Mouse (Mus musculus) gastrocnemius, postnatal 14 days (tissue): ENCODE results near the gene Urah. TPM values are rescaled to one million over a fixed set of nuclear protein-coding genes. Genes with fewer than 3 reads are reported as not detected.

ENCODE experiments used
- DNase-seq: peaks from one replicate; pipeline ENCODE4 v3.0.0; 2021; ENCODE audit warnings: mixed read lengths
- intact Hi-C: fragments of 180-260 bp; cut with DNase I; formaldehyde crosslinking; loops from one replicate; pipeline ENCODE4 v1.15.1; 2025; ENCODE audit warnings: low total_unique reads
- total RNA-seq, 2 experiments: library from RNA; stranded (reverse); gene quantifications; 2 replicates each; pipeline ENCODE4 v1.2.3; 2021

Gene Urah
- total RNA-seq, 2 experiments from 2014 or later, result not detected

DNA sequence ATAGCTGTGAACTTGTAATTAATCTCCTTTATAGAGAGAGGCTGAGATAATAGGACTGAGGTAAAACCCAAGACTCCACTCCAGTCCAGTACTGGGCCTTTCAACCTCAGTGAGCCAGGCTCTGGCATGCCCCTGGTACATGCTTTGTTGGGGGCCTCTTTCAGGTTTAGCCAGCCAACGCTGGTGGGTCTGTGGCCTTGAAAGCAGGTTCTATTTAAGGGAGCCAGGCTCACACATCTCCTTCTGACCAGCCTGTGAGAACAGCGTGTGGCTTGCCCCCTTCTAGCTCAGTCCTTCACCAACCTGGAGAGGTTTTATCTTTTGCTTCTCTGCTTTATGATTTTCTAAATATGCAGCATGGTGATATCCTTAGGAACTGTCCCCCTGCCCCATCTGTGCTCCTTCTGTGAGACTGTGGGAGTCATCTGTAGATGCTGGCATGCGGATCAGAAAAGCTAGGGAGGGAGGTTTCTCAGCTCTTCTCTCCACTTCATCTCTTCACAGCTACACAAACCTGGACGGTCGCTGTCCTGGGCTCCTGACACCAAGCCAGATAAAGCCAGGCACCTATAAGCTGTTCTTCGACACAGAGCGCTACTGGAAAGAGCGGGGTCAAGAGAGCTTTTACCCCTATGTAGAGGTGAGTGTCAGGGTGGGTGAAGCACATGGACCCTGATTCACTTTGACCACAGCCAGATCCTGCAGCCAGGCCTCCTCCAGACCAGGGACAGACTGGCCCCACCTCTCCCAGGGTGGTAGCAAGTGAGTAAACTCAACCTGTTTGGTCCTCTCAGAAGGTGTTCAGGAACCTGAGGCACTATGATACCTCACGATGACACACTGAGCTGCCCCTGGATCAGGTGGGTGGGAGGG, 1.7 kb downstream of the Urah start:
- intact Hi-C loops, result no loop called here
- no peak for DNase-seq

DNA sequence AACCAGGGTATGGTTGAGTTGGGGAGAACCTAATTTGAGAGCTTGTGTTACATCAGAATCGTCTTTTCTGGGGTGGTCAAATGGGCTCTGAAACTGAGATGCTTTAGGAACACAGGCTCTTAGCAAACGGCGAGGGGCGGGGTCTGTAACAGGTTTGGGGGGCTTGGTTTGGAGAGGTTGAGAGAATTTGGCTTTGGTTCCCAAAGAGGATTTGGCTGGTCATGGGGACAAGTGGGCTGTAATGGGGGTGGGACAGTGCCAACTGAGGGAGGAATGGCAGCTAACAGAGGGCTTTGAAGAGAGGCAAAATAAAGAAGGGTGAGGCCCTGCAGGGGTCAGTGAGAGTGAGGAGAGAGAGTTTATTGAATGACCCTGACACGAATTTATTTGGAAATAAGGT, 4.7 kb downstream of the Urah start:
- intact Hi-C loops, result no loop called here

DNA sequence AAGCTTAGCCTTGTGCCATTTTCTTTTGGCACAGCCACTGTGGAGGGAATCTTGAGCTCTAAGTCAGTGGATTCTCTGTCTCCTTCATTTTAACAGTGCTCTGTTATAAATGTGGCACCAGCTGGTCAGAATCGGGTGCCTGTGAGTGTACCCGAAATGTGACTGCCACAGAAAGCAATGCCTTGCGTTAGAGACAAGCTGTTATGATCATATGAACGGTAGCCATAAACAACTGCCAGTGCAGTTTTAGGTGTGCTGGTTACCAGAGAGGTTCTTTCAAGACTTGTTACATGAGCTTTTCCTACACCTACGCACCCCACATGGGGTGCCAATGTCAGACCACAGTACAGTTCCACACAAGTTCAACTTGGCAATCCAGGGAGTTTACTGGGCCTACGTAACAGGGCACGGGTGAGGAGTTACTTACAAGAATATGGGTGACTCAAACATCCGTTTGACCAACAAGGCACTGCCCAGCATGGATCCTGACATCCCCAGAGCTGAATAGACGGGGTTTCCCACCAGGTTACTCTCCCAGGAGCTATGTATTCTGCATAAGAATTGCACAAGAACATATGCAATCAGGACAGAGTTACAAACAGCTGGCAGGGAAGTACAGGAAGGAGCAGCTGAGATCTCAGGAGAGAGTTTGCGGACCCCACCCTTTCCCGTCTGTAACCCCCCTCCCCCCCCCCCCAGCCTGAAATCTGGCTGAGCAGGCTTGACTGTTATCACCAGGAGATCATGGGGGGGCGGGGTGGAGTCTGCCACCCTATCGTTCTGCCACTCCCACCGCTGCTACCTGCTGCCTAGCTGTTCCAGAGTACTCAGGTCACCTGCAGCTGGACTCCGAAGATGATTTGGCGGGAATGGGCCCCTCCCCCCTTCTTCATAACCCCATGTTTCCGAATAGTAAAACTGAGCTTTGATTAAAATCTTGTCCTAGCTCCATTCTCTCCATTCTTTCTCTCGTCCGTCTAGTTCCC, 6.2 kb downstream of the Urah start:
- DNase-seq, result no peak
- intact Hi-C loops, result loop anchor here (5.0 kb wide), 1 partner anchor 211 kb away; no protein-coding TSS in a partner anchor

More for the DNA sequence above, 4.7 kb downstream of the Urah start:
- no peak for DNase-seq

DNA sequence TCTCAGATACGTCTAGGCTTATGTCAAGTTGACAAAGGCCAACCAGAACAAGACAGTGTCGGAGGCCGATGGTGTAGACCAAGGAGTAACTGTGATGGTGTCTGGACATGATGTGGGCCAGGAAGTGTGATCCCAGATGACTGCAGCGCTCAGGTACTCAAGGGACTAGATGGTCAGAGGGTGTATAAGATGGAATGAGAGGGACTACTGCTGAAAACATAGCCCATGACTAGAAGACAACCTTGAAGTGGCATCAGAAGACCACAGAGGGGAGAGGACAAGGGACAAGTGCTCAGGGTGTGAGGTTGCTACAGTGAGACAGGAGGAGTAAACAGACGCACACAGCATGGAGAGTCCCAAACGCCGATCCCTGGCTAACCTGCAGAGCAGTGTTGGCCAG, 9.0 kb downstream of the Urah start:
- DNase-seq, result no peak
- intact Hi-C loops, result loop anchor here (1.0 to 5.0 kb wide), 2 partner anchors 60 to 208 kb away; no protein-coding TSS in a partner anchor

DNA sequence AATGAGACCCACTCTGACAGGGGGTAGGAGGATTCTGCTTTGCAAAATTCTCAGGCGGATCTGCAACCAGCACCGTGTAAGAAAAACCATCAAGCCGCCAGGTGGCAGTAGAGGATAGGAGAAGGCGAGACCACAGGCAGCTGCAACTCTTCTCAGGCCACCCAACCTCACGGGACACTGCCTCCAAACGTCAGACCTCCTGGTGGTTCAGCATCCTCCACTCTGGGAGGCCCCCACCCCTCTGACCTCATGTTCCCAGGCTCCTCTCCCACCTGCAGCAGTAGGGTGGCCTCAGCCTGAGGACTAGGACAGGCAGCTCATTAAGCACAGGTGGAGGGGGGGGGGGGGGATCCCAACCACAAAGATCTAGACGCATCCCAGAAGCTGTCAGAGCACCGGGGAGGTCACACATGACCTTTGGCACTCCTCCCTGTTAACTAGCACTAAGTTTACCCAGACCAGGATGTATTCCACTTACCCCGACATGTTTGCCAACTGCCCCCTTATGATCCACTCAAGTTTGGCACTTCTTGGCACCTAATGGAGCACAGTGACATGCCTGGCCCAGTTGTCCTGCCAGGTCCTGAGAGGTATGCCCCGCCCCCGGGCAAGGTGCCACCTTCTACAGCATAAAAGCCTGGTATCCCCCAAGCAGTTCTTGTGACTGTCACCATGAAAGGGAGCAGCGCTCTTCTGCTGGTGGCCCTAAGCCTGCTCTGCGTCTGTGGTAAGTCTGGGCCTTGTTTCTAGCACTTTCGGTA, 10.3 kb downstream of the Urah start, which contains the start of gene Scgb1c1:
Scgb1c1 (plus strand) TSS at position 643 of the 761 bp plus-strand sequence.
- intact Hi-C loops, result loop anchor here (1.0 to 5.0 kb wide), 2 partner anchors 59 to 207 kb away; no protein-coding TSS in a partner anchor
- peak; percentile 91 for DNase-seq

DNA sequence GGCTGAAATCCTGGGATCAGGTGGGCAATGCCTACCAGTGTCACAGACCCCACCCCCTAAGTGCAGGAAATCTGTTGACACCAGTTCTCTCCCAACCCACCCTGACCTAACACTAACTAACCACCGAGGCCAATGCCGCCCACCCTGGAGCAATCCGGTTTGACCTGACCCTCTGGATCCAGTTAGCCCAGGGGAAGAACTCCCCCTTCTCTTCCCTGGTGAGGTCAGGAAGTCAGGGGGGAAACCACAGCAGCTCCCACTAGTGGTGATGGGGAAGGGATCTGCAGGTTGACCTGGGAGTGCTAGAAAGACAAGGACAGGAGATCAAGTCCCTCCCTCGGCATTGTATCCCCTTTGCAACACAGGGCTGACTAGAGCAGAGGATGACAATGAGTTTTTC, 10.9 kb downstream of the Urah start:
- intact Hi-C loops, result no loop called here
- no peak for DNase-seq

DNA sequence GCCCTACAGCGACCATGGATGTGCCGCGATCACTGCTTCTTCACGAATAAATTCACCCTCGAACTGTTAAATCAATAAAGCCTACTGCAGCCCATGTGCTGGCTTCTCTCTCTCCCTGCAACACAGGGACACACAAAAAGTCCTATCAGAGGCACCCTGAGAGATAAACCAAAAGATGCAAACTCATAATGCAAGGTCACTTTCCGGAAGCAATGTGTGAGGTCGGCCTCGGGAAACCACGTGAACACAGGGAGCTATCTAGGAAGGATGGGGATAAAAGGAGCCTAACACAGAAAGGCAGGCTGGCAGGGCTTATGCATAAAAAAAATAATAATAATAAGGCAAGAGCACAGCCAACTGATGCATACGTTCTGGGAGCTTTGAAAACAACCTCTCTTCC, 11.9 kb downstream of the Urah start:
- intact Hi-C loops, result no loop called here
- no peak for DNase-seq

DNA sequence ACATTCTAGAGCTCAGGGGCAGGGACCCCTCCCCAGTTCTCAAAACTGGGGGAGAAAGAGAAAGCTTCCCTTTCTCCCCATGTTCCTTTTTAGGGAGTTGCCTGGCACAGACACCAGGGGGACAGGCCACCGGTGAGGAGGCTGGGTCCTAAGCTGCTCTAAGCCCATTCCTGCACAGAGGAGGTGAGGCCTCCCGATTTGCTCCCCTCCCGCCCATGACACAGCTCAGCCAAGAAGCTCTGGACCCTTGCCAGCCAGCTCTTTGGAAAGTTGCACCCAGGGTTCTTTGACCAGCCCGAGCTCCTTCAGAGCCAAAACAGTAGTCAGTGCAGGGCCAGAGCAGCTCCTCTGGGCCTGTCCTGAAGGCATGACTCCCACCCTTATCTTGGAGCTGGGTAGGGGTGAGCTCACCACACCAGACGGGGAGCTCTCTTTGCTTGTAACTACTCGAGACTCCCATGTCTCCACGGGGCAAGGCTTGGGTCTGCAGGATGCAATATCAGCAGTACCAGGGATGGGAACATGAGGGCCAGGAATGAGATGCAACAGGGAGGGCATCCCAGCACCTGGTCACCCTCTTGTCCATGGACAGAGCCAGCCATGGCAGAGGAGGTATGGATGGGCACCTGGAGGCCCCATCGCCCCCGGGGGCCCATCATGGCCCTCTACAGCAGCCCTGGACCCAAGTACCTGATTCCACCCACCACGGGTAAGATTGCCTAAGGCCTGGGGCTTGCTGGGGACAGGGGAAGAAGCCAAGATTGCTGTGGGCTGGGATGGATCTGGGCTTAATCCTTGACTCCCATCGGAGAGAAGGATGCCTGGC, 13.2 kb downstream of the Urah start, which contains the start of gene Odf3:
Odf3 (plus strand) TSS at position 51 of the 826 bp plus-strand sequence.
- no peak for DNase-seq
- intact Hi-C loops, result no loop called here

DNA sequence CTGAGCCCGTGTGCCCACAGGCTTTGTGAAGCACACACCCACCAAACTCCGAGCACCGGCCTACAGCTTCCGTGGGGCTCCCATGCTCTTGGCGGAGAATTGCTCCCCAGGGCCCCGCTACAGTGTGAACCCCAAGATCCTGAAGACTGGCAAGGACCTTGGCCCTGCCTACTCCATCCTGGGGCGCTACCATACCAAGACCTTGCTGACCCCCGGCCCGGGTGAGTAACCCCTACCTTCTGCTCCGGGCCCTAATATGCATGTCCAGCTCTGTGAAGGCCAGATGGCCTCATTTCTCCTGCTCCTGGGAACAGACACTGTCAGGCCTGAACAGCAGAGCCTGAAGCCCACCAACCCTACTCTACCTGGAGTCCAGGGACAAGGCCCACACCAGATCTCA, 13.8 kb downstream of the Urah start:
- intact Hi-C loops, result no loop called here
- DNase-seq, result no peak

DNA sequence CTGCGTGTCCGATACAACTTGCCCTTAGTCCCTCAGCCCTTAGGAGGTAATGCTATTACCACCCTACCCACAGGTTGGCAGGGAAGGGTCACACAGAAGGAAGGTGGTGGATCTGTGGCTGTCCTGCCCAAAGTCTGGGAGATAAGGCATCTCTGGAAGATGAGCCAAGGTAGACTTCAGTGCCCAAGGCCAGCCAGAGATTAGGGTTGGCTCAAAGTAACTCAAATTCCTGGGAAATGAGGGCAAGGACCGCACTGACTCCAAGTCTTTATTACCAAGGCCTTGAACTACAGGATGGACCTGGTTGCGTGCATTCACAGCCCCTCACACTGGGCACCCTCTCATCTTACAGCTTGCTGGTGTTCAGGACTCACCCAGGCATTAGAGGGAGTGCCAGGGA, 17.1 kb downstream of the Urah start:
- no peak for DNase-seq
- intact Hi-C loops, result no loop called here

DNA sequence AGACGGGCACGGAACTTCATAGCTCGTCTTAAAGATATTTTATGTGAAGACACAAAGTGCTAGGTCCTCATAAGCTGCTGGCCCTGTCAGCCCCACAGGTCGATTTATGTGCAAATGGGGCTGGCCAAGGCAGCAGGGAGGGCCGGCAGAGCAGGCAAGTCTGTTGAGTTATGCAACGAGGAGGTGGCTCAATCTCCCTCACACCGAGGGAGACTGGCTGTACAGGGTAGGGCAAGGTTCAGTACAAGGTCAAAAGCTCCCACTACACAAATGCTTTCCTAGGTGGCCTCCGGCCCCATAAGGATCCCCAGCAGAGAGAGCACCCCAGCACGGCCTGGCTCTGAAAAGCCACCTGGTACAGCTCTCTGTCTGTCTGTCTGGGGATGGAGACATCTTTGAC, 18.6 kb downstream of the Urah start:
- intact Hi-C loops, result no loop called here
- no peak for DNase-seq

DNA sequence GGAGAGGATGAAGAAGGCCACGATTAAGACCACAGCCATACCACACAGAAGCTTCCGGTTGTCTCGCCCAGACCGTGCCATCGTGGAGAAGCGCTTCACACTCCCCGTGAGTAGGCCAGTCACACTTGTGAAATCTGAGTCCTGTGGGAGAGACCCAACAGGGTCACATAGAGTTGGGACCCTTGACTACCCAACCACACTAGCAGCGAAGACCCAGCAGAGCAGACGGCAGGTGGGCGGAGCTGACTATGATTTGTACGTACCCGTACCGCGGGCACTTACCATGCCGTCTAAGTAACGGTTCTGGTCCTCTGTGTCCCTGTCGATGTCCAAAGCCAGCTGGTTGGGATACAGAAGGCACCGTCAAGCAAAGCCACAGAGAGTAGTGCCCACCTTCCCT, 19.7 kb downstream of the Urah start:
- DNase-seq, result no peak
- intact Hi-C loops, result no loop called here

DNA sequence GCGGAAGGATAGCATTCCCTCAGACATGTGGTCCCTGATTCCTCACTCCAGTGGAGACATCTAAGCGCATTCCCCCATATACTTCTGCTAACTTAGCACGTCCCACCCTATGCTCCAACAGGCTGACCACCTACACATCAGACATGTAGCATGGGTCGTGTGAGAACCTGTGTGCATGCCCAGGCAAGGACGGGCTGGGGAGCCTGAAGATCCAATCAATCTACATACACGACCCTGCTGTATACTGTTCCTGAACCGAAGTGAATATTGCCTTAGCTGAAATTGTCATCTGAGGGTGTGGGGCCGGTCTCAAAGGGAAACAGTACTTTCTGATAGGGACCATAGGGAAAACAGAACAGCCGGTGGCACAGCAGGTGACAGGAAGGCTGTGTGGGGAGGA, 20.4 kb downstream of the Urah start:
- intact Hi-C loops, result no loop called here
- no peak for DNase-seq

DNA sequence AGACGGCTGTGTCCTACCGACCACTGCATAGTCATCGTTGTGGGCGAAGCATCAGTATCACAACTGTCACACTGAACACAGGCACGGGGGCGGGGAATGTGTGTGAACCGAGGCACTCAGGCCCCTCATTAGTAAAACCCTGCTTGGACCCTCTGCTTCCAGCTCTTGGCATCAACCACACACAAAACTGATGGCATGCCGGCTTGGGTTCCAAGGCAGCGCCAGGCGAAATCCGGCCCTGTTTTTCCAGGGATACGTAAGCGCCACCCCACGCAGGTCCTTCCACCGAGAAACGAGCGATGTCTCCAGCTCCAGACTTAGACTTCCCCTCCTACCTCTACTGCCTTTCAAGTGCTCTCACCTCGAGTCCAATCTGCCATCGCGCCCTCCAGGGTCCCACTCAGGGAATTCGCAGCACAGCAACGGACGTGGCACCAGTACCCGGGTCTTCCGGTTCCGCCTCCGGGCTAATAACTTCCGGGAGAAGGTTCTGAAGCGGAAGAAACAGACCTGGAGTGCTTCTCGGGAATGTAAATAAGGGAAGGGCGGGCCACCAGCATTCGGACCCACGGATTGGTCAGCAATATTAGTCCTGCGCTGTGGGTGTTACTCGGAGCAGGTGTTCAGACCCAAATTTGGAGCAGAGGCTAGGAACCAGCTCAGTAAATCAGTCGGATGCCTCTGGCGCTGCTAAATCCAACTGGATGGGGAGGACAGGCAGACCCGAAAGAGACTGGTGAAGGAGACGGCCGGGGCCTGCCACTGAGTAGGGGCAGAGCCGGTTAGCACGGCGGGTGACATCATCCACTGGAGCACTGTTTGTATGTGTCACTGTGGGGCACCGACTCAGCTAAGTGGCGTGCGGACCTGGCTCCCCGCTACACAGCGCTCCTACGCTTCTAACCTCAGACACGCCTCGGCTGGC, 21.3 kb downstream of the Urah start, which contains the start of gene Gm45785:
Gm45785 (minus strand) TSS at position 472 of the 925 bp plus-strand sequence.
- intact Hi-C loops, result no loop called here
- peak; percentile 85 for DNase-seq

DNA sequence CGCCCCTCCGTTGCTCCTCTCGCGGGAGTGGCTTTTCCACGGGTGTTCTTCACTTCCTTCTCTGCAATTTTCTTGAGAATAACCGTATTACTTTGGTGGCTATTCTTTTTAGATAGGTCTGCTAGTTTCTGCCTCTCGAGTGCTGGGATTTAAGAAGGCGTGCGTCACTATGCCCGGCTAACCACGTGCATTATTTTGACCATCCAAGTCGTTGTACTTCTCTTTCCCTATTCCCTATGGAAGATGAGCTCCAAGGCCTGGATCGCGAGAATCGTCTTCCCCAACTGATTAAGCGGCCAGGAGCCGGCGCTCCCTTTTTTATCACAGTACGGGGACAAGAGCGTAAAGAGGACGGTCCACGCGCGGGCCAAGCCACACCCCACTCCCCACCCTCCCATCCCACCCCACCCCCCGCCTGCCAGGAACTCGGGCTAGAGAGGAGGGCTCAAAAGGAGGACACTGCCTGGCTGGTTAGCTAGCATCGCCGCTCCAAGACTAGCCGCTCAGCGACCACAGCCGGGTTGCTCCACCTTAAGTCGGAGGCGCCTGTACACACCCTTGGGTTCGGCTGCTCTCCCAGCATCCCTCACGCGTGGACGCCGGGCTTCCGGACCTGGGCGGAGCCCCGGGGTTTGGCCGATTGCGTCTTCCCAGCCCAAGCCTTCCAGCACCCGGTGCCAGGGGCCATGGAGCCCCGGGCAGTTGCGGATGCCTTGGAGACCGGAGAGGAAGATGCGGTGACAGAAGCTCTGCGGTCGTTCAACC, 22.1 kb downstream of the Urah start, which contains the start of gene Ric8a:
Ric8a (plus strand) TSS at position 173 of the 765 bp plus-strand sequence.
- intact Hi-C loops, result no loop called here
- peak; percentile 93 for DNase-seq
